Mouse (Mus musculus): ENCODE measurements around the gene Zpbp2. TPM values are rescaled to one million over a fixed set of nuclear protein-coding genes. Genes with fewer than 3 reads are reported as not detected.

Zpbp2 gene
- total and polyA plus RNA-seq, 2 experiments from 2014 or later: 0.36 TPM; not detected in 1

DNA sequence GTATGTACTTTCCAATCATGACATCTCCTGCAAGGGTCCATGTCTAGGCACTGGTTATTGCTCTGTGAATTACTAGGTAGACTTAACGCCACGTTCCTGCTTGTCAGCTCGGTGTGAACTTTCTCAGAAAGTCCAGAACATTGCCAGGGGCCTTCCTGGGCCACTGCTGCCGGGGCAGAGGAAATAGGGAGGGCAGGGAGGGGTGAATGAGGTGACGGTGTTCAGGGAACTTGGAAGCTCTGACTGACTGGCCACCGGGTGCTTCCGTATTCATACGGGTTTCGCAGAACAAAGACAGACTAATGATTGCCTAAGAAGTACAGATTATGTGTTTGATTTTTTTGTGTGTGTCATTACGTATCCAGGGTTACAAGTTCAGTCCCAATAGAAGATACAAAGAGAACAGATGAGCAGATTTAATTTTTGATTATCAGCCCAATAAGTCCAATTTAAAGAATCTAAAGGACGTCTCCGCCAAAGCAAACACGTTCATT lies 13.1 kb downstream of the Zpbp2 start:
- Histone ChIP-seq H3K27me3 (ENCODE audit: insufficient read depth, low read length) (no peaks in the 10 kb centered on the region), H3K36me3 (ENCODE audit: insufficient read depth, low read length) (no peaks in the 10 kb centered on the region), H3K9ac (replicated peaks; ENCODE audit: low read length, poor library complexity, severe bottlenecking) (no peak overlapping the region), H3K4me1 (ENCODE audit: insufficient read depth, low read length) (no peaks in the 10 kb centered on the region), H3K4me2 (ENCODE audit: low read depth, low read length, poor library complexity, severe bottlenecking) (no peak overlapping the region), H3K9me3 (ENCODE audit: low read length) (no peaks in the 10 kb centered on the region), H3K27ac (ENCODE audit: low read depth, low read length) (no peak overlapping the region), H3K4me3 (ENCODE audit: low read depth, low read length) (no peak overlapping the region)
- 79% methylated on average over 13 of the region's 13 CpGs for WGBS
- no peak for ATAC-seq (ENCODE audit: low FRiP score)
- TF ChIP-seq CTCF (IDR thresholded peaks at IDR 0.05): no peak
- no peak for DNase-seq (ENCODE audit: low spot score)

DNA sequence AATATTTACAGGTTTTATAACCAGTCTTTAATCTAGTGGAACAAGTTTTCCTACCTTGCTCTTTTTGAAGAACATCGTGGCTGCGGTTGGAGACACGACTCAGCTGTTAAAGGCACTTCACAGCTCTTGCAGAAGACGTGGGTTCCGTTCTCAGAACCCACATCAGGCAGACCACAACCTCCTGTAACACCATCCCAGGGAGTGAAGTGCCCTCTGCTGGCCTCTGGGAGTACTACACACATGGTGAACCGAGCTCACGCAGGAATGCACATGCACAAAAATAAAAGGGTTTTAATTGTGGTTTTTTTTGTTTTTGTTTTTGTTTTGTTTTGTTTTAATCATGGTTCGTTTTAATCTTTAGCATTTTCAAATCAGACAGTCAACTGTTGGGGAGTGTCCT lies 17.4 kb downstream of the Zpbp2 start:
- Histone ChIP-seq H3K9ac (replicated peaks; ENCODE audit: low read length, poor library complexity, severe bottlenecking) (no peak overlapping the region), H3K36me3 (ENCODE audit: insufficient read depth, low read length) (no peaks in the 10 kb centered on the region), H3K9me3 (ENCODE audit: low read length) (no peaks in the 10 kb centered on the region), H3K27ac (ENCODE audit: low read depth, low read length) (no peak overlapping the region), H3K4me3 (ENCODE audit: low read depth, low read length) (no peak overlapping the region), H3K4me2 (ENCODE audit: low read depth, low read length, poor library complexity, severe bottlenecking) (no peak overlapping the region), H3K4me1 (ENCODE audit: insufficient read depth, low read length) (no peaks in the 10 kb centered on the region), H3K27me3 (ENCODE audit: insufficient read depth, low read length) (no peaks in the 10 kb centered on the region)
- no peak for ATAC-seq (ENCODE audit: low FRiP score)
- peak; percentile 28 for TF ChIP-seq CTCF (IDR thresholded peaks at IDR 0.05)
- DNase-seq (ENCODE audit: low spot score): no peak
- WGBS: 91% methylated on average over 8 of the region's 8 CpGs

DNA sequence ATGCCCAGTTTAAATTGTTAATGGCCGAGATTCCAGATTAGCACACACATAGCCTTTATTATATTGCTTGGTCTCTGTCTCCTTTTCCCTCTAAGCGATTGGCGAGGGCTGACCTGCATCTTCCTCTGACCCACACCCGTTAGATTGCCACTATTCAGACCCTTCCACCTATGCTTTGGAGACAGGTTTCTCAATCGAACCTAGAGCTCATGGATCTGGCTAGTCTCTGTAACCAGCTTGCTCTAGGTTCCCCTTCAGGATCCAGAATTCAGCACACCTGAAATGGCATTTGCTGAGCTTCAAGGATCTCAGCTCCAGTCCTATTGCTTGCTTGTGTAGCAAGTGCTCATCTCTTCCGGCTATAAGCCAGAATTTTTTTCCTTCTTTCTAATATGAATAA lies 18.6 kb downstream of the Zpbp2 start:
- no peaks in the 10 kb centered on the region for H3K36me3 ChIP-seq (ENCODE audit: insufficient read depth, low read length)
- no peak overlapping the region for H3K27ac ChIP-seq (ENCODE audit: low read depth, low read length)
- H3K4me3 ChIP-seq (ENCODE audit: low read depth, low read length): no peak overlapping the region
- 80% methylated on average over 6 of the region's 6 CpGs for WGBS
- no peak for TF ChIP-seq CTCF (IDR thresholded peaks at IDR 0.05)
- H3K4me2 ChIP-seq (ENCODE audit: low read depth, low read length, poor library complexity, severe bottlenecking): no peak overlapping the region
- no peaks in the 10 kb centered on the region for H3K9me3 ChIP-seq (ENCODE audit: low read length)
- no peaks in the 10 kb centered on the region for H3K4me1 ChIP-seq (ENCODE audit: insufficient read depth, low read length)
- no peak for DNase-seq (ENCODE audit: low spot score)
- no peak overlapping the region for H3K9ac ChIP-seq (replicated peaks; ENCODE audit: low read length, poor library complexity, severe bottlenecking)
- ATAC-seq (ENCODE audit: low FRiP score): no peak
- no peaks in the 10 kb centered on the region for H3K27me3 ChIP-seq (ENCODE audit: insufficient read depth, low read length)

DNA sequence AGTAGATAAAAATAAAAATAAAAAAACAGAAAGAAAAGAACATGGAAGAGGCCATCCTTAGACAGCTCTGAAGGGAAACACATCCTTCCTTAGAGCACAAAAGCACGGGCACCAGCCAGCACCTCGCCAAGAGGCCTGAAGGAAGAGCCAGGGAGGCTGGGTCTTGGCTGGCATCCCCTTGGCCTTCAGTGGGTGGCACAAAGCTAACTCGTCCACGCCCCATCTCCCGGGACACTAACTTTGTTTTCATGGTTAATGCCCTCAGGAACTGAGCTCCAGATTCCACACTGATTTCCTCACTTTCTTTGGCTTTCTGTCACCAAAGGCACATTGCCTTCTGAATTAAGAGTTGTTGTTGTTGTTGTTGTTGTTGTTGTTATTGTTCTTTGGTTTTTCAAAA lies 26.9 kb downstream of the Zpbp2 start:
- ATAC-seq (ENCODE audit: low FRiP score) (no peak), DNase-seq (ENCODE audit: low spot score) (no peak)
- no peaks in the 10 kb centered on the region for H3K27me3 ChIP-seq (ENCODE audit: insufficient read depth, low read length)
- WGBS: 80% methylated on average over 5 of the region's 5 CpGs
- H3K4me2 ChIP-seq (ENCODE audit: low read depth, low read length, poor library complexity, severe bottlenecking): no peak overlapping the region
- H3K9ac ChIP-seq (replicated peaks; ENCODE audit: low read length, poor library complexity, severe bottlenecking): no peak overlapping the region
- H3K4me3 ChIP-seq (ENCODE audit: low read depth, low read length): no peak overlapping the region
- no peaks in the 10 kb centered on the region for H3K4me1 ChIP-seq (ENCODE audit: insufficient read depth, low read length)
- peaks cover 9% of the 10 kb centered on the region for H3K36me3 ChIP-seq (ENCODE audit: insufficient read depth, low read length)
- no peaks in the 10 kb centered on the region for H3K9me3 ChIP-seq (ENCODE audit: low read length)
- no peak for TF ChIP-seq CTCF (IDR thresholded peaks at IDR 0.05)
- no peak overlapping the region for H3K27ac ChIP-seq (ENCODE audit: low read depth, low read length)

DNA sequence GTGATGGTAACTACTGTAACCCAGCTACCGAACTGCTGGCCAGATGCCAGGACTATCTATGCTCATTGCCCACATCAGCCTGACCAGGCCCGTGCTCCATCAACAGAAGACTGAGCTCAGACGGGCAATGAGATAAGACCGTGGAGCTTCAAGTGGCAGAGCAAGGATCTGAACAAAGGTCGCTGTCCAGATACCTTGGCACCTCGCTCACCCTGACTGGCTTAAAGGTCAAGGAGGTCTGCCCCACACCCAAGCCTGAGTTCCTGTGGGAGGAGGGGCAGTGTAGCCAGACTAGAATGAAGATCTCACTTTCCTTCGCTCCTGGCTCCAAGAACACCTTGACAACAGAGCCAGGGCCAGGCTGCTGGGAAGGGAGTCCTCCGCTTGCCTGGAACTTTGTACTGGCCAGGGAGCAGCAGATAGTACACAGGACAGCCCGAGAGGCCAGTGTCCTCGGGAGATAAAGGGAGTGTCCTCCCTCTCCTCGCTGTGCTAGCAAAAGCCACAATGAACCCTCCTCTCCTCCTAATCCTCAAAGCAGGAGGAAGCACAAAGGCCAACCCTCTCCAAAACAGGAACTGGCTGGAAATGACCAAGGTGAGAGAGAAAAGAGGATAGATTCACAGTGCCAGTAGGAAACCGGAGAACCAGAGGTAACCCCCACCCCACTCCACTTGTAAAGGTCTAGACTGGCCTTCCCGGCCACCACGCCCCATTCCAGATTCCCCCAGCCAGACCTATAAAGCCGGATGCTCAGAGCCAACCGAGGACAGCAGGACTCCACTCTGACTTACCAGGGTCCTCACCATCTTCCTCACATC lies 29.6 kb downstream of the Zpbp2 start:
- Histone ChIP-seq H3K4me3 (ENCODE audit: low read depth, low read length) (no peak overlapping the region), H3K27ac (ENCODE audit: low read depth, low read length) (no peak overlapping the region), H3K9ac (replicated peaks; ENCODE audit: low read length, poor library complexity, severe bottlenecking) (no peak overlapping the region), H3K36me3 (ENCODE audit: insufficient read depth, low read length) (peaks cover 17% of the 10 kb centered on the region), H3K9me3 (ENCODE audit: low read length) (no peaks in the 10 kb centered on the region), H3K27me3 (ENCODE audit: insufficient read depth, low read length) (no peaks in the 10 kb centered on the region), H3K4me2 (ENCODE audit: low read depth, low read length, poor library complexity, severe bottlenecking) (no peak overlapping the region), H3K4me1 (ENCODE audit: insufficient read depth, low read length) (peaks cover 5% of the 10 kb centered on the region)
- WGBS: 74% methylated on average over 16 of the region's 16 CpGs
- no peak for ATAC-seq (ENCODE audit: low FRiP score)
- TF ChIP-seq CTCF (IDR thresholded peaks at IDR 0.05): no peak
- no peak for DNase-seq (ENCODE audit: low spot score)

DNA sequence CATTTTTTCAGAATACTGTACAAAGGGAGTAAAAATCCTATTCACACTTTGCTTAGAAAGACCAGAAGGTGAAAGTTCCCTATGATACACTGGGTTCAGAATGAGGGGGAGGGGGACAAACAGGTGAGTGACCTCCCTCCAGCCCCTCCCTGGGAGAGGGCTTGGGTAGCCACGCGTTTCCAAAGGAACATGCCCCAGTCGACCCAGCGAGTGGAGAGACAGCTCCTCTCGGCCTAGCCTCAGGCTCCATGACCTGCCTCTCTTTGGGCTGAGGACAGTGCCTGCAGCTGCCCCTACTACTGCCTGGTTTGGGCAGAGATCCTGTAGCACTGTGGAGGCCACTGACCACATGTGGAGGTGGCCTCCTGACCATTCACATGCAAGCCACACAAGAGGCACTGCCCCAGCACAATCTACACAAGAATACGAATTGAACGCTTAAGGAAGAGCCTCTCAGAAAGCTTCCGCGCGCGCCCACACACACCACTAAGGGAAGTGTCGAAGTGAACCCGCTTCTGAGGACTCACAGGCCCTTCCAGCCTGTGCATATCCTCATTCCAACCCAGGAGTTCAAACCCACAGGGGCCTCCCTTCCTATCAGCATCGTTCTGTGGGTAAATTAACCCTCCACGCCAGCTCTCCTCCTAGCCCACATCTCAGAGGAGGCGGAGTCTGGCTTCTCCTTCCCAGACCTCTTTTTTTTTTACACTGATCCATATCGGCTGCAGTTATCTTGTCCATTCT lies 30.6 kb downstream of the Zpbp2 start:
- no peak overlapping the region for H3K27ac ChIP-seq (ENCODE audit: low read depth, low read length)
- 71% methylated on average over 17 of the region's 17 CpGs for WGBS
- H3K9me3 ChIP-seq (ENCODE audit: low read length): no peaks in the 10 kb centered on the region
- ATAC-seq (ENCODE audit: low FRiP score) (no peak), DNase-seq (ENCODE audit: low spot score) (no peak)
- peaks cover 14% of the 10 kb centered on the region for H3K4me1 ChIP-seq (ENCODE audit: insufficient read depth, low read length)
- peaks cover 17% of the 10 kb centered on the region for H3K36me3 ChIP-seq (ENCODE audit: insufficient read depth, low read length)
- H3K27me3 ChIP-seq (ENCODE audit: insufficient read depth, low read length): no peaks in the 10 kb centered on the region
- TF ChIP-seq CTCF (IDR thresholded peaks at IDR 0.05): no peak
- no peak overlapping the region for H3K4me3 ChIP-seq (ENCODE audit: low read depth, low read length)
- H3K4me2 ChIP-seq (ENCODE audit: low read depth, low read length, poor library complexity, severe bottlenecking): no peak overlapping the region
- H3K9ac ChIP-seq (replicated peaks; ENCODE audit: low read length, poor library complexity, severe bottlenecking): no peak overlapping the region

All from midbrain, postnatal 0 days (tissue).